Mouse (Mus musculus): ENCODE measurements around the gene Cog3.

The Cog3 gene

DNA sequence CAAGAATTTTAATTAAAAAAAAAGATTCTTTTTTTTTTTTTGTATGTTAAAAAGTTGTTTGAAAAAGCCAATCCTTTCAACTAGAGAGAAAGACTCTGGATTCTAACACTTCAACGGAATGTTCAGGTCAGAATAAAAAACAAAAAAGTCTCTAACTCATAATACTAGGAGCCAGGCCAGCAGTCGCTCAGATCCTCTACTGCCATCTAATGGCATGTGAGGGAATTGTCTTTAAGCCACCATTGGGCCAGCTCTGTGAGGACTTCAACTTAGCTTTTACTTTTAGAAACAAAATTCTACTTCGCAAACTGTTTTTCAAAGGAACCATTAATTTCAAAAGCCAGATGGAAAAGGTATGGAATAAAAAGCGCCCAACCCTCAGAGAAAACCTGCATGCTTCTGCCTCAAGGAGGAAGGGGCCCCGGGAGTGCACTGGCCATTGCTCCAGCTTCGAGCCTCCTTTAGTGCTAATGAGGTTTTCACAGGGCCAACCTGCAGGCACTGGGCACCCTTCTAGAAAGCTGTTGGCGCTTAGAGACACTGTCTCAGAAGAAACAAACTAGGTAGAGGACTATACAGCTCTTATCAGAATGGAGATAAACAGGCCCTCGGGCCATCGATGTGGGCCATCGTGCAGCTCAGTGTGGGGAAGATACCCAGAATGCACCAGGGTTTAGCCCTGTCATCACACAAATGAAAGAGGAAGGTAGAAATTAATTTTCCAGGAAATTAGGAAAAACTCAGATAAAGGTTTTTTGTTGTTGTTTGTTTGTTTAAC is 6.9 kb upstream of the Cog3 start:
- in situ Hi-C loops (cut with MboI, MseI) = no loop called here

DNA sequence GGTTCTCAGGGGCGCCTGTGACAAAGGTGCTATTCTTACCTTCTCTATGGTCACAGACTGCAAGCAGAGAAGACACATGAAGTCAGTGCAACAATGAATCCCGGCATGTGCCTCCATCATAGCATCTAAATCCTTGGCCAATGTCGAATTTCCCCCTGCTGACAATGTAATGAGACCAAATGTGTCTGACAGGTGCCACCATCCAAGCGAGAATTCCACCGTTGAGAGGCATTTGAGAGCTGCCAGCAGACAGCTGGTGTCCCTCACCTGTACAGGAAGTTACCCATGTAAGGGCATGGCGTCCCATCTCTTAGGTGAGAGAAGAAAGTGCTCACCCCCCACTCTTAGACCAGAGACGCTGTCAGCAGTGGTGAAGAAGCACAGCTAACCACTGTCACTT is 4.1 kb upstream of the Cog3 start:
- in situ Hi-C loops (cut with MboI, MseI) = no loop called here

DNA sequence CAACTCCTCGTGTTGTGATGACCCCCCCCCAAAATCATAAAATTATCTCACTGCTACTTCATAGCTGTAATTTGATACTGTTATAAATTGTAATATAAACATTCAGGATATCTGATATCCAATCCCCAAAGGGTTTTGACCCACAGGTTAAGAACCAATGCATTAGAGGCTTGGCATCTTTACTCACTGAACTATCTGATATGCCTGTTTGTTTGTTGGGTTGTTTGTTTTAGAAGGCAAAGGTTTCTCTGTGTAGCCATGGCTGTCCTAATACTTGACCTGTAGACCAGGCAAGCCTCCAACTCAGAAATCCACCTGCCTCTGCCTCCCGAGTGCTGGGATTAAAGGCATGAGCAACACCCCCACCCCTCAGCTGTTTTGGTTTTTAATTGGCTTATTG is 3.5 kb upstream of the Cog3 start:
- in situ Hi-C loops (cut with MboI, MseI) = no loop called here

DNA sequence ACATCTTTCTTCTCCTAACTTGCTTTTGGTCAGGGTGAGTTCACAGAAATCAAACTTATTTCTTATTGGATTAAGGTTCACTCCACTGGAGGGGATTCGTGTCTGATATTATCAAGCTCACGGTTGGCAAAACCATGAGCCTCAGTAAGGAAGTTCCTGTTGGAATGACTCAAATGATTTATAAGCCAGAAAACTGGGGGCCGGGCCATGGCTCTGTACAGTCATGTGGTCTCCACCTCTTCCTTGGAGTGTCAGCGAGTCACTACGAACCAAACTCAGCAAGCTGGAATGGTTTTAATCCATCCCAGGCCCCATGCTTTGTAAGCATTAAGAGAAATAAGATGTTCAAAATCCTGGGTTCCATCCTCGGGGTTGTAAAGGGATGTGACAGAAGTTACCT is 2.7 kb upstream of the Cog3 start:
- in situ Hi-C loops (cut with MboI, MseI) = no loop called here

DNA sequence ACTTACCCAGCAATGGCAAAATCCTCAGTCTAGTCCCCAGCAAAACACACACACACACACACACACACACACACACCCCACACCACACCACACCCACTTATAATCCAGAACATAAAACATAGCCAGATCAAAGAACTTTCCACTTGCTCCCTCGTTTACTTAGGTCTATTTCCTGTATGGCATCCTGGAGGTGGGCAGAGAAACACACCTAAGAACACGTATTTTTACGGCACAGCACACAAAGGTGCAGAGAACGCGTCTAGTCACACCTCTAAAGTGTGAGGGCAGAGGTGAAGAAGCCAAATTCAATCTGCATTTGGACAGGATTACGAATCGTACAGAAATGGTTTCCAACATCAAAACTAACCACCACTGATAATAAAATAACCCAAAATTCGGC is 1.1 kb downstream of the Cog3 start:
- in situ Hi-C loops (cut with MboI, MseI) = no loop called here

DNA sequence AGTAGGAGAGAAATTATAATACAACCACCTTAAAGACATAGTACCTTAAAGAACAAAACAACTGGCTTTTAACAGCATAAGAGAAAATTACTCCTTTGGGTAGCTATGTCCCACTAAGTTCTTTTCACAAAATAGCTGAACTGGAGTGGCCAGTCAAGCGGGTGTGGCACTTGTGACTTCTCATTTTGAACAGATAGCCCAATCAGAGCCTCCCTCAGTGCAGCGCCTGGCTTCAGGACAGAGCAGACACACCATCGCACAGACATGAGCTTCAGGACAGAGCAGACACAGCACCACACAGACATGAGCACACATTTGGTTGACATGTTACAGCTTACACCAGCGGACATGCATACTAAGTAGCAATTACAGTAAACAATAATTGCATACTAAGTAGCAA is 3.3 kb downstream of the Cog3 start:
- in situ Hi-C loops (cut with MboI, MseI) = no loop called here

DNA sequence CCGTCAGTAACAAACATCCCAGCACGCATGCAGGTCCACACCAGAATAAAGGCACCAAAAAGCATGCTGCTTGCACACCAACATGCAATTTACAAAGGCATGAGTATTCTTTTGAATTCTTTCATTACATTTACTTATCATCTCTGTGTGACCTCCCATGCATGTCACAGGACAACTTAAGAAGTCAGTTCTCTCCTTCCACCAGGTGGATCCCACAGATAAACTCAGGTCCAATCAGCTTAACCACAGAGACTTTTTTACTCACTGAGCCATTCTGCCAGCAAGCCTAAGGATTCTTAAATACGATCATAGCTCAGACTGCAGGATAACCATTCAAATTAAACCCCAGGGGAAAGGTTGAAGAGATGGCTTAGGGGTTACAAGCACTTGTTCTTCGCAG is 5.2 kb downstream of the Cog3 start:
- in situ Hi-C loops (cut with MboI, MseI) = loop anchor here in 1 of 2 experiments (10.0 kb wide), 1 partner anchor 1016 kb away; no protein-coding TSS in a partner anchor

DNA sequence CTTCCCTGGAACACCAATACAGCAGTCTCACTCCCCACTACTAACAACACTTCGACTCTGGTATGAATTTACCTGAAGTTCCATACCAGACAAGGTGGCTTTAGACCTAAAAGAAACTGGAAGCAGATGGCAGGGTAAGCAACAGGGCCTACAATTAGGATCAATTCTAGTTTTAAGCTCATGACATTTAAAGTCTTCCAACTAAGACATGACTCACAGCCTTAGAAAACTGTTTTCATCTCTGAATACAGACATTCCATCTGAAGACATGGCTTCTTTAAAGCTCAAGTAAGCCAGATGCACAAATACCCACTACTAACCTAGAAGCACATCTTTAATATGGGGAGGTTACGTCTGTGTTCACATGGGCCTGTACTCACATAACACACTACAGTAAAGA is 6.4 kb downstream of the Cog3 start:
- in situ Hi-C loops (cut with MboI, MseI) = loop anchor here in 1 of 2 experiments (10.0 kb wide), 1 partner anchor 1017 kb away; no protein-coding TSS in a partner anchor

DNA sequence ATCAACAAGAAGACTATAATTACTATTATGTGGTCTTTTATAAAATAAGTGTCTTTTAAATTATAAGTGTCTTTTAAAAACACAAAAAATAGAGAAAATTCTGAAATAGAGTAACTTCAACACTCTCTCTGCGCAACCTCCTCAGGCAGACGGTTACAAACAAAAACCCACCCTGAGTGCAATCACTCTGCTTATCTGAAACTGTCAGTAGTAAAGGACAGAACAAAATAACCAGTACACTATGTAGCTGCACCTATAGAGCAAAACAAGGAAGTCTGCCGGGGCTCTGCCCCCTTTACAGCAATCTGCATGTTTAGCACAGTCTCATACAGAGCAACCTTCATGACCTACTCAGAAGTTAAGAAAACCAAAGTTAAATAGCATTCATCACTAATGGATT is 12.4 kb downstream of the Cog3 start:
- in situ Hi-C loops (cut with MboI, MseI) = loop anchor here in 1 of 2 experiments (10.0 kb wide), 1 partner anchor 1023 kb away; no protein-coding TSS in a partner anchor

DNA sequence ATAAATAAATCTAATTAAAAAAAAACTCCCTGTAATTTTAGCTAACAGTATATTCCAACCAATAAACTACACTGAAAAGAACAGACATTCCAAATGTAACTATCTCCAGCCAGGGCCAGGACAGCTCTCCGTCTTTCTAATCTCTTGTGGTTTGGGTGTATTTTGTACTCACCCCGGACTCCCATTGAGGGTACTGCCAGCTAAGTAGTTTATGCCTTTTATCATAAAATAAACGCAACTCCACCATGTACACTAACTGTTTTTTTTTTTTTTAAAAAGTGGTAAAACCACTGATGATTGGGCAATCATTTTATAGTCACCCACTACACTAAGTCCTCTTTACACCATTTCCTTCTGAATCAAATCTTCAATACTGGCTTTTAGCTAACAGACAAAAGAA is 18.7 kb downstream of the Cog3 start:
- in situ Hi-C loops (cut with MboI, MseI) = no loop called here

DNA sequence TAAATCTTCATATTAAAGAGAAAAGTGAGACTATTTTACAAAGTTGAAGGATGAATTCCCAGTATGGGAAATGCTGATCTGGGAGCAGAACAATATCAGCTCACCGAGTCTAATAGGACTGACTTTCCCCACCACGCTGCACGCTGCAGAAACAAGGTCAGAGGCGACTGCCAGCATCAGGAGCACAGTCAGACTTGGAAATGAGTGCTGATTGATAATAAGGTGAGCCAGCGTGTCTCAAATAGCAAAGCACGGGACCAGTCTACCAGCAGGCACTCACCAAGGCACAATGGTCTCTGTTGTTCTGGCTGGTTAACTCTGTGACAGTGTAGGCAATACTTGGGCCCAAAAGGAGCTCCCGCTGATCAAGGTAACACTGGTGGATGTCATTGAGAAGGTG is 21.7 kb downstream of the Cog3 start:
- in situ Hi-C loops (cut with MboI, MseI) = loop anchor here in 1 of 2 experiments (5.0 kb wide), 1 partner anchor 515 kb away; no protein-coding TSS in a partner anchor

DNA sequence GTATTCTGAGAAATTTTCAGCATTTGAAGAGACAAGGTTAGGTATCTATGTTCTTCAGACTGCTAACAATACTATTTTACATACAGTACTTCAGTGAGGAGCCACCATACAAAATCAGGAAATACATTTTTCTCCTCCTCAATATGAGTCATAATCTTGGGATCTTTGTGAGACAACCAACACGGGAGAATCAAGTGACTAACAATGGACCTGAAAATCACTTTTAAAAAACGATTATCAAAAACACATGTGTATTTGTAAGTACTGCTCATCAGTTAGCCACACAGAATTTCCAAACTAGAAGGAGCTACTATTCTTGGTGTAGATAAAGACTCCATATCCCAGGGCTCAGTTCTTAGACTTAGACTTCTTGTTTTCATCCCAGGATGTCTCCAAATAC is 23.0 kb downstream of the Cog3 start:
- in situ Hi-C loops (cut with MboI, MseI) = loop anchor here in 1 of 2 experiments (5.0 kb wide), 1 partner anchor 514 kb away; no protein-coding TSS in a partner anchor

DNA sequence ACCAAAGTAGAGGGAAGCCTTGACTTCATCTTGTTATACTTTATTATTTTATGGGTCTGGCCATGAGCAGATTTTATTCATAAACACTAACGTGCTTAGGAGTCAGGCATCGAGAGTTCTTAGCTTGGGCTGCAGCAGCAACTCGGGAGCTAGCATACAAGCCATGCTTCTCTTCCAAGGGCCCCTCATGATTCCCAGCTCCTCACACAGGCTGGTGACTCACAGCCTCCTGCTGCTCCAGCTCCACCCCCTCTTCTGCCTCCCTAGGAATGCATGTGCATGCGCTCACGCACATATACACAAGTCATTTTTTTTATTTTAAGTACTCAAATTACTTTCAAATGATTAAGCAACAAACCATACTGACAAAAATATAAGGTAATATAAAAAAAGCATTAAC is 26.2 kb downstream of the Cog3 start:
- in situ Hi-C loops (cut with MboI, MseI) = no loop called here

DNA sequence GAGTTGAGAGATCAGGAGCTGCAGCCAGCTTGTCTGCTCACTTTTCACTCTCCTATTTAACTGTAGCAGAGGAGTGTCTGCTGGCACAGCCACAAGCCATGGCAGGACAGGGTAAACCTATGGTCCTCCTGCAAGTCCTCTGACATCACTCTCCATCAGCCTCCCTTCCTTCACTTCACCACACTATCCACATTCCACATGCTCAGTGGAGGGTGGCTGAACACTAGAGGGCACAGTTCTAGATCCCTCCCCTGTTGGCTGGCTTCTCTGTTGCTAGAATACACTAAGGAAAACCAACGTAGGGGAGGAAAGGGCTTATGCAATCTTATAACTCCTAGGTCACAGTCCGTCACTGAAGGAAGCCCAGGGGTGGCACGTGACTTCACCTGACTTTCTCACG is 27.3 kb downstream of the Cog3 start:
- in situ Hi-C loops (cut with MboI, MseI) = no loop called here

DNA sequence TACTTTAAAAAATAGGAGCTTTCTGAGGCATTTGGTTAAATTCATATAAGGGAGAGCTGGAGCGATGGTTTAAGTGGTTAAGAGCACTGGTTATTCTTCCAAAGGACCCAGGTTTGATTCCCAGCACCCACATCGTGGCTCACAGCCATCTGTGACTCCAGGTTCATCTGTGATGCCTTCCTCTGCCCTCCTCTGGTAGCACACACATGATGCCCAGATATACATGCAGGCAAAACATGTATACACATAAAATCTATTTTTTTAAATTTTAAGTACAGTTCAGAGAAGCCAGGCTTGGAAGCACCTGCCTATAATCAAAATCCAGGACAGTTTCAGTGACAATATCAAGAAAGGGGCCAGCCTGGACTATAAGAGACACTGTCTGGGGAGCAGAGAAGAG is 31.5 kb downstream of the Cog3 start:
- in situ Hi-C loops (cut with MboI, MseI) = no loop called here

DNA sequence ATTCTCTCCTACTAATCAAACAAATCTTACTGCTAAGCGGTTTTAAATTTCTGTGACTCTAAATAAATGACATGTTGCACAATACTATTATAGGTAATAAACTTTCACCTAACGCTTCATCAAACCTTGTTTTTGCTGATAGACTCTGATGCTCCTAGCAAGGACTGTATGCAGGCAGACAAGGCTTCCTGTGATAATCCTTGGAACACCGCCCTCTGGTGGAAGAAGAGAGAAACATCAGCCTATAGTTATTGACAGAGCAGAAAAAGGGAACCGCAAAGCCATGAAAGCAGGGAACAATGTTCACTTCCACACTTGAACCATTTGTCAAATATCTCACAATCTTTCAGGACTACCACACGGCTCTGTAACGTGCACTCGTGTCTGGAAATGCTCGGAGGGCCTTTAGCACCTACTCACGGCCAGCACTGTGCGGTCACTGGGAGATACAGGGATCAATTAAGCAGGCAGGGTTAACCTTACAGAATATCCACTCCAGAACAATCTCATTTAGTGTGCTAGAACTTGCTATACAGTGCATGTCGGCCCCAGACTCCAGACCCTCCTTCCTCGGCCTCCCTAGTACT is 32.2 kb downstream of the Cog3 start:
- in situ Hi-C loops (cut with MboI, MseI) = no loop called here

DNA sequence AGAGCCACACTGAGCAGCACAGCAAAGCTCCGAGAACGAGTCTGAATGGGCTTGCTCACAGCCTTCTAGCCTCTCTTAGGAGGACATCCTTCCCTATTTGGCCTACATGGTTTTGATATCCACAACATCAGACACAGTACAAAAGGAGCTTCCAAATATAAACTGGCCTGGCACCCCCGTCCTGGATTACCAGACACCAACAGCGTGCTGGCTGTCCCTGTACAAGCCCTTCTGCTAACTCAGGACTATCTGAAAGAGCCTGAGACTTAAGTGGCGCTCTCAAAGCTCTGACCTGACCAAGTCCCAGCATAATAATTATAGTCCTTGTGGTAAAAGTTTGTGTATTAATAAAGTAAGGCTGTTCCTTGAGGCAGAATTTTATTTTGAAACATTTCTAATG is 34.2 kb downstream of the Cog3 start:
- in situ Hi-C loops (cut with MboI, MseI) = no loop called here

DNA sequence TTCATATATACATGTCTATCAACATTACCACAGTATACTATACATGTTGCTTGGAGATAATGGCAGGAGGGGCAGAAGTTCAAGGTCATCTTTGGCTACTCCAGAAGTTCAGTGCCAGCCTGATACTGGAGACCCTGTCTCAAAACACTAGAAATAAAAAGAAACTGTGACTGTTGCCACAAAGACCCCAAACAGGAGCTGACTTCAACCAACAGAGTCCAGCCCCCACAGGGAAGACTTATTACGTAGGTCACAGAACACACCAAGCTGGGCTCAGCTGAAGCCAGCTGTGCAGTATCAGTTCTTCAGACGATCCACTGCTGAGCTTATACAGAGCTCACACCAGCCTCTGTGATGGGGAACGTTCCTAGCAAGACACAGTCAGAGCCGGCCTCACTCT is 37.9 kb downstream of the Cog3 start:
- in situ Hi-C loops (cut with MboI, MseI) = no loop called here

DNA sequence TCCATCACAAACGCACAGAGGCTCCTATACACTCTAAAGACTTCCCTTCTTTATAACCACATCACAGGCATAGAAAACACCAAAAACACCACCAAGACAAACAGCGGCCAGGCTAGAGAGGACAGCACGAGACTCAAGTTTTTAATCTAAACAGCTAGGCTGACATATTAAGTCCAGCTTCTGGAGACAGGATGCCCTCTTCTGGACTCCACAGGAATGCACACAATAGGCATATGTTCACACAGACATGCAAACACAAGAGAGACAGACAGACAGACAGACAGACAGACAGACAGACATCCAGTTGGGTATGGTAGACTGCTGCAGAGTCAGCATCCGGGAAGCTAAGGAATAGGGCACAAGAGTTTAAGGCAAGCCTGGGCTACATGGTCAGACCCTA is 40.7 kb downstream of the Cog3 start:
- in situ Hi-C loops (cut with MboI, MseI) = no loop called here

DNA sequence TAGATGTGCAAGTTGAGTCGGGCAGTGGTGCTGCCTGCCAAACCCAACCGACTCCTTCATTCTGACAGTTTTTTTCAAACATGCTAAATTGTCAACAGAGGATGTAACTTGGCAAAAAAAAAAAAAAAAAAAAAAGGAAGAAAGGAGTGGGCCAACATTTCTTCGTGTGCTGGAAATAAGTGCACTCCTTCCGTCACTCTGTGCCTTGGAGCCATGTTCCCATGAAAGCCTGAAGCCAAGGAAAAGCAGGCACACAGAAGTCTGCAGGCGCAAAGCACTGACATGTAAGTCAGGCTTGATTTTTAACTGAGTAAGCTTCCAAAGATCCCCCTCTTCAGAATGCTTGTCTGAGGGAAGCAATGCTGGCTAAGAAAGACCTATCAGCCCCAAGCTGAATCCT is 41.6 kb downstream of the Cog3 start:
- in situ Hi-C loops (cut with MboI, MseI) = no loop called here

DNA sequence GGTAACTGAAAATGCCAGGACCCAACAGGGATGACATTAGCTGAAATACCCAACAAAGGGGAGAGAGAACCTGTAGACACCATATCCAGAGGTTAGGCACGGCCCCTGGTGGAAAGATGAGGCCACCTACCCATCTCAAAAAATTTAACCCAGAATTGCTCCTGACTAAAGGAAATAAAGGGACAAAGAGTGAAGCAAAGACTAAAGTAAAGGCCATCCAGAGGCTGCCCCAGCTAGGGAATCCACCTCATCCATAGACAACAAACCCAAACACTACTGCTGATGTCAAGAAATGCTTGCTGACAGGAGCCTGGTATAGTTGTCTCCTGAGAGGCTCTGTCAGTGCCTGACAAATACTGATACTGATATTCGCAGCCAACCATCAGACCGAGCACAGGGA is 42.6 kb downstream of the Cog3 start:
- in situ Hi-C loops (cut with MboI, MseI) = no loop called here

DNA sequence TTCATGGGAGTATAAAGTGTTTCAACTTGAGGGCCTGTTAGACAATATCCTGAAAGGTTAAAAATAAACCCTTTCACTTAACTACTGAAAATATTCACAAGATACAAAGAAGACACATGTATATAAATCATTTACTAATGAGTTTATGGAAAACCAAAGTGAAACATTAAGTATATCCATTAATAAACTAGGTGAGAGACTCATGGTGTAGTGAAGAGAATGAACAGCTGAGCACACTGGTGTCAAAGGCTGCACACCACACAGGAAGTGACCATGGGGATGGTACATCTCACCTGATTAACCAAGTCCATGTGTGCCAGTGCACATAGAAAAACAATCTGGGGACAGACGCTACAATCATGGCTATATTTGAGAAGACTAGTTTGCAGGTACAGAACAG is 45.3 kb downstream of the Cog3 start:
- in situ Hi-C loops (cut with MboI, MseI) = no loop called here

DNA sequence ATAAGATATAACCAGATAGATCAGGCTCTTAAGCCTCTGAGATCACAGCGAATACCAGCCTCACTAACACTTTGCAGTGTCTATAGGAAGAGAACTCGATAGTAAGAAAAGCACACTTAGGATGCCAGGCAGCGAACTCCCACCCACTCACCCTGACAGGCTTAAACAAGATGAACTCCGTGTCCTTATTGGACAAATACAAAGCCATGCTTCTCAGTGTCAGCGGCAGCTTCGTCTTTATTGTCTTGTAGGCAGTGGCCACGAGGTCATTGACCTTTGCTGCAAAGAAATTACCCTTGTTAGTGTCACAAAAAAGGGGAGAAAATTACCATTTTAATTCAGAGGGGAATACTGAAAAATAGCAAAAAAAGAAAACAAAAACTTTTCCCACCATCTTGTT is 46.5 kb downstream of the Cog3 start:
- in situ Hi-C loops (cut with MboI, MseI) = no loop called here

Measured in T-helper 17 cell (primary cell).